Mouse (Mus musculus) leukemia stem cell, adult 10-12 weeks (primary cell): ENCODE measurements around the gene Epb41l1. TPM values are rescaled to one million over a fixed set of nuclear protein-coding genes. Genes with fewer than 3 reads are reported as not detected.

Source experiments
- polyA plus RNA-seq: library from polyadenylated mRNA; stranded (reverse); fragments of >175 nt; gene quantifications from 2 replicates; pipeline ENCODE4 v1.2.3, GENCODE M21; 2012; ENCODE audit warnings: low replicate concordance

The Epb41l1 gene
- polyA plus RNA-seq = 1.8 and 5.8 TPM in 2 replicates

DNA sequence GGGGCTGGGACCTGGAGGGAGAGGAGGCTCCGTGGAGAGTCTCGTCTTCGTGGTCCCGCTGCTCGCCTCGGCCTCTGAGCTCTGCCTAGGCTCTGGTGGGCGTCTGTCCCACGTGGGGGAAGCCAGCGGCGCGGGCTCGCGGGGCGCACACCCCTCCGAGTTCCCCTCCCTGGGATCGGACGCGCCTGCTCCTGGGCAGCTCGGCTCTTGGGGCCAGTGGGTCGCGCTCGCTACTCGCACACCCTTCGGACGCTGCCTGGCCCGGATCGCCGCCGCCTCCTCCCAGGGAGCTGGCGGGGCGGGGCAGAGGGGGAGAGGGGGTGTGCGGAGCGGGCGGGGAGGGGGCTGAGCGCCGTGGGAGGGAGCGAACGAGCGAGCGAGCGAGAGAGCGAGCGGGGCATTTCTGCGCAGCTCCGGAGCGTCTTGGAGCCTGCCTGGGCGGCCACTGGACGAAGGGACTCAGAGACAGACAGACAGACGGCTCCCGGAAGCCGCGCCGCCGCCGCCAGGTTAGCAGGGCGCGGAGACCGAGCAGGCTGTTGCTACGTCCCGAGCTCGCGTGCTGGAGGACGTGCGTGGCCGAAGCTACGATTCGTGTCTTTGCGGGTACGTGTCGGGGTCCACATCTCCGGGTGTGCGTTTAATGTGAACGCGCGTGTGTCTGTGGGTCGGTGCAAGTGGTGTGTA is at the start of gene Epb41l1:
Gene Epb41l1 (plus strand): TSS at position 216 of the 687 bp plus-strand sequence.

DNA sequence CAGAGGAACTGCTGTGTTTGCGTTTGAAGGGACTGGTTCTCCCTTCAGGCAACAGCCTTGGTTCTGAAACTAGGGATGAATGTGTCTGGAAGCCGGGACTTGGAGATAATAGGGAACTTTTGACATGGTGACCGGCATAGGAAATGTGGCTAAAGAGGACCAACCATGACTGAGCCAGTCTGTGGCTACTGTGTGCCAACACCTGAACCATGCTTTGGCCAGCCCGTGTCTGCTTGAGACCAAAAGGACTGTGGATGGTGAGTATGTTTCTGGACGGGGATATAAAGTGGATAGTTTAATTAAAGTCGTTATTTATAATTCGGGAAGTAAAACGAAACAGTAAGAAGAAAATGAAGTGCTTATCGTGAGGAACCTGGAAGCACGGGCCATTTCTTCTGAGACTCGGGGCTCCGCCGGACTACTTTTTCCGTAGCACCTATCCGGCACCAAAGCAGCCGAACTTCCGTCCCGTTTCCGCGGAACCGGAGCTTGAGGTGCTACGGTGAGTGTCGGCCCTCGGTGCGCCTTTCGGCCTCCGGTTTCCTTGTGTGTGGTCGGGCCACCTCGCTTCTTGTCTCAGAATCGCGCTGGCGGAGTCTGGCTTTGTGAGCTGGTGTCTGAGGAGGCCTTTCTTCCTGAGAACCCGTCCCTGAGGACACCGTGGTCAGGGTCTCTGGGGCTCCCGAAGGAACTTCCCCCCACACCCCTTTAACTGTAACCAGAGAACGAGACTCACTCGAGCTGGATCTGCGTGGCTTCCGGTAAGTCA is 126.6 kb downstream of the Epb41l1 start, which contains the start of gene Aar2:
Gene Aar2 (plus strand): TSS at position 462 of the 769 bp plus-strand sequence.

Other genes with a start within 250 kb of the Epb41l1 start
- gene Rbm39, start 240.7 kb upstream of the Epb41l1 start, polyA plus RNA-seq = 221 and 282 TPM in 2 replicates
- 23.0 and 27.4 TPM in 2 replicates for gene Phf20, start 224.4 kb upstream of the Epb41l1 start, polyA plus RNA-seq
- 0.19 TPM in 1 of 2 replicates, not detected in the other for gene Cnbd2, start 108.6 kb upstream of the Epb41l1 start, polyA plus RNA-seq
- 633 and 1,863 TPM in 2 replicates for gene Scand1, start 108.2 kb upstream of the Epb41l1 start, polyA plus RNA-seq
- gene Aar2, start 126.7 kb downstream of the Epb41l1 start, polyA plus RNA-seq = 5.8 and 25.8 TPM in 2 replicates
- gene Dlgap4, start 192.8 kb downstream of the Epb41l1 start, polyA plus RNA-seq = 15.5 and 21.3 TPM in 2 replicates